Mouse (Mus musculus) midbrain, postnatal 0 days (tissue): Measurements from ENCODE around the gene Carmil2. TPM values are rescaled to one million over a fixed set of nuclear protein-coding genes. Genes with fewer than 3 reads are reported as not detected.
A peak's percentile ranks its signal among the peaks of the same experiment; 100 is the strongest.

Source experiments
- ATAC-seq: fragments of 200-750 bp; cut with Nextera tagmentation; 2 replicates; pipeline ENCODE4 v1.8.0; 2017; ENCODE audit warnings: moderate number of reproducible peaks, mild to moderate bottlenecking, moderate TSS enrichment, moderate library complexity; ENCODE audit not compliant: low FRiP score
- DNase-seq: peaks from one replicate; pipeline ENCODE4 v3.0.0-alpha.2; 2015; ENCODE audit warnings: low spot score
- H3K27ac ChIP-seq: fragments of 300-500 bp; sonication (generic); 2 replicates; pipeline ENCODE4 v1.5.1; 2014; ENCODE audit warnings: low read depth, mild to moderate bottlenecking, low read length, mixed read lengths
- H3K27me3 ChIP-seq: fragments of 300-500 bp; sonication (generic); 2 replicates; pipeline ENCODE4 v1.6.1; 2014; ENCODE audit warnings: low read length, control low read depth, mixed read lengths; ENCODE audit not compliant: insufficient read depth
- H3K36me3 ChIP-seq: fragments of 300-500 bp; sonication (generic); 2 replicates; pipeline ENCODE4 v1.6.1; 2014; ENCODE audit warnings: low read length, control low read depth, mixed read lengths; ENCODE audit not compliant: insufficient read depth
- H3K4me1 ChIP-seq: fragments of 300-500 bp; sonication (generic); 2 replicates; pipeline ENCODE4 v1.6.1; 2014; ENCODE audit warnings: mild to moderate bottlenecking, control low read depth, antibody characterized with exemption, low read length, mixed read lengths; ENCODE audit not compliant: insufficient read depth
- H3K4me2 ChIP-seq: fragments of 300-500 bp; sonication (generic); 2 replicates; pipeline ENCODE4 v1.6.1; 2014; ENCODE audit warnings: low read depth, mild to moderate bottlenecking, low read length, mixed read lengths; ENCODE audit not compliant: poor library complexity, severe bottlenecking
- H3K4me3 ChIP-seq: fragments of 300-500 bp; sonication (generic); 2 replicates; pipeline ENCODE4 v1.5.1; 2014; ENCODE audit warnings: low read depth, mild to moderate bottlenecking, low read length, moderate library complexity
- H3K9ac ChIP-seq: fragments of 300-500 bp; sonication (generic); replicated peaks from 2 replicates; pipeline ENCODE4 v1.6.1; 2014; ENCODE audit warnings: mild to moderate bottlenecking, low read length, moderate library complexity, mixed read lengths; ENCODE audit not compliant: poor library complexity, severe bottlenecking
- H3K9me3 ChIP-seq: fragments of 300-500 bp; sonication (generic); 2 replicates; pipeline ENCODE4 v1.6.1; 2016; ENCODE audit warnings: low read length, control low read depth
- CTCF ChIP-seq: IDR thresholded peaks from 2 replicates; pipeline ENCODE4 v1.5.1; 2016; ENCODE audit warnings: antibody characterized with exemption, mild to moderate bottlenecking
- WGBS: fragments of 180-500 bp; shearing (Covaris S2); extraction: QIAGEN DNeasy Blood & Tissue Kit; methylation state at CpG from one replicate; pipeline ENCODE4 v1.1.7; 2014; 5-methylcytosine and 5-hydroxymethylcytosine counted together
- polyA plus RNA-seq: library from polyadenylated mRNA; unstranded; fragments of >200 nt; fragmentation: Nextera tagmentation; extraction: Ambion mirVana; gene quantifications from 2 replicates; pipeline ENCODE4 v1.2.1, GENCODE M21; 2015
- total RNA-seq: library from RNA; depleted of rRNA; stranded (reverse); fragments of >200 nt; gene quantifications from 2 replicates; pipeline ENCODE4 v1.2.3, GENCODE M21; 2014

The Carmil2 gene
- total and polyA plus RNA-seq, 2 experiments from 2014 or later, result 5.4 to 35.1 TPM

DNA sequence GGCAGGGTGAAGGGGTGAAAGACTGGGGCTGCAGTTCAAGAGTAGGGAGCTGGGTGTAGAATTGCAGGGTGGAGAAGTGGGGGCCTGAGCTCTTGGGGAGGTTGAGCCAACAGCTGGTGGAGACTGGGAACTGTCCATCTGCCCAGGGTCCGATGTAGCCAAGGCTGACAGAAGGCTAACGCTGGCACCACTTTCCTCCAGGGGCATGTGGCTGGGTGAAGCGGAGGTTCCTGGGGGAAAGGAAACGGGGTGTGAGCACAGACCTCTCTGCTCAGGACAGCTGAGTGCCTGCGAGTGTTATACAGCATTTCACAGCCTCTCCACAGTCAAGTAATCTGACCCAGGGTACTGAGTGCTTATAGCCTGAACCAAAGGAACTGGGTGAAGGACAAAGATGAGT is 12.7 kb downstream of the Carmil2 start:
- 90% methylated on average over 5 of the region's 5 CpGs for WGBS
- ATAC-seq, result no peak

DNA sequence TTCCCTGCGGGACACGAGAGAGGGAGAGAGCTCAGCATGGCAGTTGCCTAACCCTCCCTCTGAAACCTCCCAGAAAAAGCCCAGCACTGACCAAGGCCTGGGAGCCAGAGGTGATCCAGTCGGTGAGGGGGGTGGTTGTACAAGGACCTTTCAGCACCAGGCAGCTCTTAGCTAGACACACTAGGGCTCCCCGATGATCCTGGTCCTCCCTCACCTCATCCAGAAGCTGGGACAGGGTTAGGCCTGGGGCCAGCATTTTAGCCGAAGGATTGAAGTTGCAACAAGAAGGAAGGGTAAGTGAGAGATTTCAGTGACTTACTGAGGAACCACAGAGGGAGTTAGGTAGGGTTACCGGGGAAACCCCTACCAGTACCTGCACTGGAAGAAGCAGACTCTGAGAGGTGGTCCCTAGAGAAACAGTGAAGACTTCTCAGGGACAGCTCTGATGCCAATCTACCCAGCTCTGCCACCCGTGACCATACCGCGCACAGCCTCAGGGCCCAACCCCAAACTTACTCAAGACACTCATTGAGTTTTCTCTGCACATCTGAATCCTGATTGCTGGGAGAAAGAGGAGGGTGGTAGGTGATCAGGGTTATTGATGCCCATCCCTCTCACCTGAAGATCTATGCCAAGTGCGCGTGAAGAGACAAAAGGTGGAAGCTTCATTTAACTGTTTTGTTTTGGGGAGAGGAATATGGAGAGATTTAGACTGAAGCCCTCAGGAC is 13.6 kb downstream of the Carmil2 start:
- ATAC-seq (no peak), DNase-seq (no peak)
- Histone ChIP-seq H3K4me1 (peaks cover 17% of the 10 kb centered on the region), H3K27ac (no peak overlapping the region), H3K4me2 (peak overlapping the region; percentile 96), H3K36me3 (peaks cover 40% of the 10 kb centered on the region), H3K27me3 (no peaks in the 10 kb centered on the region), H3K9me3 (no peaks in the 10 kb centered on the region), H3K4me3 (peak overlapping the region; percentile 67), H3K9ac (peak overlapping the region; percentile 65)
- 91% methylated on average over 11 of the region's 11 CpGs for WGBS
- no peak for TF ChIP-seq CTCF

More for the DNA sequence above, 12.7 kb downstream of the Carmil2 start:
- Histone ChIP-seq H3K4me3 (no peak overlapping the region), H3K4me2 (no peak overlapping the region), H3K9me3 (no peaks in the 10 kb centered on the region), H3K36me3 (peaks cover 35% of the 10 kb centered on the region), H3K27me3 (no peaks in the 10 kb centered on the region), H3K9ac (no peak overlapping the region), H3K4me1 (peaks cover 17% of the 10 kb centered on the region), H3K27ac (no peak overlapping the region)
- no peak for TF ChIP-seq CTCF
- DNase-seq, result no peak

DNA sequence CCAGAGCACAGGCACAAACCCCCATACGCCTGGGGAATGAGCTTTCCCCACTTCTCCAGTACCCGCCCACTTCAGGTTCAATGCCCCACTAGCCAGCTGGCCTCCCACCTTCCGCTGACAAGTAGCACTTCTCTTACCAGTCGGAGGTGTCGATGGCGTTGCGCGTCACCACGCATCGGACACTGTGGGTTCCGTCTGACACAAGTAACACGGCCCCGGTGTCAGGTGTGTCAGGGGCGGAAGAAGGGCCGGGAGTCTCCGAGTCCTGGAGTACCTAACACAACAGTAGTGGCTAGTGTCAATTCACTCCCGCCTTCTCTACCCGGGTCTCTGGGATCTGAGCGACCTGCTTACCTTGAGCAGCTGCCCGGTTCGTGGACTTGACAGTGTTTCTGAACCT is 14.5 kb downstream of the Carmil2 start:
- DNase-seq (peak; percentile 36), ATAC-seq (peak; percentile 41)
- peak overlapping the region; percentile 86 for H3K27ac ChIP-seq
- WGBS, result under 1% methylated on average over 21 of the region's 21 CpGs
- H3K4me3 ChIP-seq, result peak overlapping the region; percentile 67
- H3K4me1 ChIP-seq, result peaks cover 11% of the 10 kb centered on the region
- H3K4me2 ChIP-seq, result peak overlapping the region; percentile 96
- peaks cover 40% of the 10 kb centered on the region for H3K36me3 ChIP-seq
- no peaks in the 10 kb centered on the region for H3K9me3 ChIP-seq
- H3K27me3 ChIP-seq, result no peaks in the 10 kb centered on the region
- no peak for TF ChIP-seq CTCF
- peak overlapping the region; percentile 65 for H3K9ac ChIP-seq

- Histone ChIP-seq H3K9ac (peak within 1 kb of the TSS; percentile 65), H3K36me3 (peaks cover 40% of the 10 kb centered on the region), H3K4me2 (peak within 1 kb of the TSS; percentile 96), H3K4me1 (0 out of 2 replicates have a peak, but pooled peaks cover 10% of the 10 kb centered on the region), H3K4me3 (peak within 1 kb of the TSS; percentile 67), H3K9me3 (no peaks in the 10 kb centered on the region), H3K27me3 (no peaks in the 10 kb centered on the region), H3K27ac (peak within 1 kb of the TSS; percentile 86)
- TF ChIP-seq CTCF, result peak; percentile 19; the same call in 1 of the 2 replicates
- under 1% methylated on average over 60 of the region's 60 CpGs for WGBS
- ATAC-seq (peak; percentile 79), DNase-seq (peak; percentile 96)
These were observed 15.1 kb downstream of the Carmil2 start, which contains the start of the genes Acd and Pard6a for GRCm38 (mm10) chr8:105700966-105701824. Gene Acd, minus strand, starts transcription at chr8:105701102. Gene Pard6a, plus strand, starts transcription at chr8:105701148.

- Histone ChIP-seq H3K9me3 (no peaks in the 10 kb centered on the region), H3K4me1 (peaks cover 11% of the 10 kb centered on the region), H3K4me3 (peak overlapping the region; percentile 67), H3K36me3 (peaks cover 34% of the 10 kb centered on the region), H3K4me2 (peak overlapping the region; percentile 96), H3K9ac (peak overlapping the region; percentile 65), H3K27ac (peak overlapping the region; percentile 86), H3K27me3 (no peaks in the 10 kb centered on the region)
- 36% methylated on average over 18 of the region's 18 CpGs for WGBS
- no peak for TF ChIP-seq CTCF
- DNase-seq (peak; percentile 19), ATAC-seq (peak; percentile 8)
These were observed 15.9 kb downstream of the Carmil2 start for GRCm38 (mm10) chr8:105702001-105702401.
